Mouse (Mus musculus): ENCODE measurements at regions not wholly inside any gene's neighbourhood (a gene's known extent, or its start where the extent isn't known, plus 50 kb on each side); places are given as distances from the start of the nearest gene placed in this dataset.
A peak's percentile ranks its signal among the peaks of the same experiment; 100 is the strongest.

DNA sequence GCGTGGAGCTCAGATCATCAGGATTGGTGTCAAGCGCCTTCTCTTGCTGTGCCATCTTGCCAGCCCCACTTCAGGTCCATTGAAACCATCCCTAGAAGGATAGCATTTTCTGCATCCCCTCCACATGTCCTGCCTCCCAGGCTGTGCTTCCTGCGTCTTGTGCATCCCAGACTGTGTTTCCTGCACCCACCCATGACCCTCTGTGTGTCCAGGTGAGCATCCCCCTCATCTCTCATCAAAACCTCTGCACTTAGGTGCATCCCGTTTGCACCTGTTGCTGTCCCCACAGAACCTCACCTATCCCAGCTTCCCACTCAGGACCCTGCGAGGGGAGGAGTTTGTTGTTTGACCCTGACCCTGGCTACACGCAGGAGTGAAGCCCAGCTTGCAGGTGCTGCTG is 251.8 kb upstream of the Kcnab2 start:
- Histone ChIP-seq H3K9me3 (no peaks in the 10 kb centered on the region), H3K27me3 (no peaks in the 10 kb centered on the region), H3K27ac (no peak overlapping the region), H3K9ac (no peak overlapping the region), H3K36me3 (replicated peaks) (no peaks in the 10 kb centered on the region), H3K4me3 (replicated peaks) (no peak overlapping the region), H3K4me1 (peaks cover 36% of the 10 kb centered on the region), H3K4me2 (no peak overlapping the region)
- no peak for ATAC-seq (ENCODE audit: low FRiP score)
- WGBS = 89% methylated on average over 6 of the region's 6 CpGs

DNA sequence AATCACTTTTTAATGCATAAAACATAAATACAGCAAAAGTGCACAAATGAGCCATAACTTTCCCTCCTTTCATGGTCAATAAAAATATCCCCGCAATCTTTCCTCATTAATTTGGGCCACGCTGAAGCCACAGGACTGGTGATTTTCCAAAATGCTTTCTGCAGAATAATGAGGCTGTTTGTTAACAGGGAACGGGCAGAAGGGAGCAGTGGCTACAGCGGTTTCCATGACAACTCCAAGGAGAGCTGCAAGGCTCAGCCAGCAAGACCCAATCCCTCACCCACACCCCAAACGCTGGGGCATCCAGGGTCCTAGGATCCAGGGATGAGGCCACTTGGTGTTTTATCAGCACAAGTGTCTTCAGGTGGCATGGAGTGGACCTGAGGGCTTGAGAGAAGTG is 248.2 kb upstream of the Kcnab2 start:
- H3K4me2 ChIP-seq = peak overlapping the region; percentile 15; the same call in 1 of the 2 replicates
- 22% methylated on average over 5 of the region's 5 CpGs for WGBS

GRCm38 (mm10) chr4:152725423-152725822 is 247.8 kb upstream of the Kcnab2 start:
- H3K4me3 ChIP-seq (replicated peaks) = no peak overlapping the region
- no peaks in the 10 kb centered on the region for H3K9me3 ChIP-seq
- H3K27me3 ChIP-seq = no peaks in the 10 kb centered on the region
- WGBS = 32% methylated on average over 6 of the region's 6 CpGs
- peak overlapping the region; percentile 50; the same call in 1 of the 2 replicates for H3K27ac ChIP-seq
- H3K4me1 ChIP-seq = peaks cover 25% of the 10 kb centered on the region
- ATAC-seq (ENCODE audit: low FRiP score) = no peak
- H3K36me3 ChIP-seq (replicated peaks) = no peaks in the 10 kb centered on the region
- H3K9ac ChIP-seq = peak overlapping the region; percentile 22; the same call in 1 of the 2 replicates
- H3K4me2 ChIP-seq = no peak overlapping the region

More for the DNA sequence above, 248.2 kb upstream of the Kcnab2 start:
- Histone ChIP-seq H3K4me1 (peaks cover 26% of the 10 kb centered on the region), H3K4me3 (replicated peaks) (no peak overlapping the region), H3K27ac (0 out of 2 replicates have a peak overlapping the region, but pooled peaks have one; percentile 50), H3K27me3 (no peaks in the 10 kb centered on the region), H3K9ac (no peak overlapping the region), H3K9me3 (no peaks in the 10 kb centered on the region), H3K36me3 (replicated peaks) (no peaks in the 10 kb centered on the region)
- 0 out of 2 replicates have a peak, but pooled peaks have one; percentile 71 for ATAC-seq (ENCODE audit: low FRiP score)

GRCm38 (mm10) chr4:152724741-152725140 is 247.1 kb upstream of the Kcnab2 start:
- H3K4me1 ChIP-seq = peaks cover 25% of the 10 kb centered on the region
- no peaks in the 10 kb centered on the region for H3K9me3 ChIP-seq
- ATAC-seq (ENCODE audit: low FRiP score) = no peak
- no peaks in the 10 kb centered on the region for H3K27me3 ChIP-seq
- H3K9ac ChIP-seq = no peak overlapping the region
- H3K4me3 ChIP-seq (replicated peaks) = no peak overlapping the region
- WGBS = 76% methylated on average over 7 of the region's 7 CpGs
- no peaks in the 10 kb centered on the region for H3K36me3 ChIP-seq (replicated peaks)
- H3K27ac ChIP-seq = no peak overlapping the region
- H3K4me2 ChIP-seq = no peak overlapping the region

DNA sequence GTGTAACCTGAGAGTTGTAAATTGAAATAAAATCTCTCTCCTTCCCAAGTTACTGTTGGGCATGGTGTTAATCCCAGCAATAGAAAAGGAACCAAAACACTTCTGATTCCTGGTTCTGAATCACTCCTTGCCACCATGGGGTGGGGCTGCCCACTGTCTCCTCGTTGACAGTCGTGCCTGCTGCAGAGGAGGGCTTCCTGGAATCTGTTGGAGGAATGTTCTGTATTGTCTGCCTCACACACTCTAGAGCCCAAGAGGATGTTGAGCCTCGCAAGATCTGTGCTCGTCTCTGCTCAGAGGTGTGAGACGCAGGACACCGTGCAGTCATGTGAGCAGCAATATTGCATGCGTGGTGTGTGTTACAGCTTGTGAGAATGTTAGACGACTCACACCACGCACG is 246.4 kb upstream of the Kcnab2 start:
- ATAC-seq (ENCODE audit: low FRiP score) = no peak
- Histone ChIP-seq H3K4me3 (replicated peaks) (no peak overlapping the region), H3K36me3 (replicated peaks) (no peaks in the 10 kb centered on the region), H3K27ac (no peak overlapping the region), H3K9ac (no peak overlapping the region), H3K9me3 (no peaks in the 10 kb centered on the region), H3K27me3 (no peaks in the 10 kb centered on the region), H3K4me1 (peaks cover 25% of the 10 kb centered on the region), H3K4me2 (no peak overlapping the region)
- WGBS = 77% methylated on average over 10 of the region's 10 CpGs

GRCm38 (mm10) chr4:152720528-152720927 is 242.9 kb upstream of the Kcnab2 start:
- Histone ChIP-seq H3K36me3 (replicated peaks) (no peaks in the 10 kb centered on the region), H3K4me3 (replicated peaks) (no peak overlapping the region), H3K4me1 (peaks cover 16% of the 10 kb centered on the region), H3K9ac (no peak overlapping the region), H3K9me3 (no peaks in the 10 kb centered on the region), H3K27me3 (no peaks in the 10 kb centered on the region), H3K4me2 (no peak overlapping the region), H3K27ac (no peak overlapping the region)
- ATAC-seq (ENCODE audit: low FRiP score) = no peak
- 92% methylated on average over 8 of the region's 8 CpGs for WGBS

DNA sequence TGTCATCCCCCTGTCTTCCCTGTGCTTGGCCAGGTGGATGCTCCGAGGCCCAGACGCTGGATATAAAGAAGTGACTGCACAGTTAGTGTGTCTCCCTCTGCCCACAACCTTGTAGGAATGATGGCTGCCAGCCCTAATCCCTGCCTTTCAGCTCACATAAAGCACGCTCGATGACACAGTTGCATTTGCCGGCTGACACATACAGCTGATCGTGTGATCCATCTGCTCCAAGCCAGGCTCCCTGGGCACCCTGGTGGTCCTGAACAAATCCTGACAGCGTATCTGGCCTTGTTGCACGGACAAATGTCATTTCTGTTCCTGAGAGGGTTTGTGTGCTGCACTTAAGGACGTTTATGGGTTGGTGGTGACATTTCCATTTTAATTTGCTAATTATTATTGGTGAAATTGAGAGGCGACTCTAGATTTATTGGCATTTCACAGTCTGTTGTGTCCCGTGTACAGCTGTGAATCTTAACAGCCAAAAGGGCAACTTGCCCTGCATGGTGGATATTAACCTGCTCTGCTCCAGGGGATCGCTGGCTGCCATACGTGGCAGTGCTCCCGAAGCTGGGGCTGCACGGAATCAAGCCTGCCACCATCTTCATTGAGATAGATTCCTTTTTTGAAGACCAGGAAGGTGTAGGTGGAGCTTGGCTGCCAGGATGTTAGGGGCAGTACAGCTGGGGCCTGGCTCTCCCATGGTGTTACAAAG is 241.9 kb upstream of the Kcnab2 start:
- no peaks in the 10 kb centered on the region for H3K9me3 ChIP-seq
- no peak for ATAC-seq (ENCODE audit: low FRiP score)
- H3K4me3 ChIP-seq (replicated peaks) = no peak overlapping the region
- peaks cover 7% of the 10 kb centered on the region for H3K4me1 ChIP-seq
- no peak overlapping the region for H3K4me2 ChIP-seq
- no peak overlapping the region for H3K27ac ChIP-seq
- no peaks in the 10 kb centered on the region for H3K36me3 ChIP-seq (replicated peaks)
- WGBS = 83% methylated on average over 15 of the region's 15 CpGs
- no peak overlapping the region for H3K9ac ChIP-seq
- no peaks in the 10 kb centered on the region for H3K27me3 ChIP-seq

- WGBS = 91% methylated on average over 5 of the region's 5 CpGs
- H3K27ac ChIP-seq = no peak overlapping the region
- no peaks in the 10 kb centered on the region for H3K36me3 ChIP-seq (replicated peaks)
- no peak for ATAC-seq (ENCODE audit: low FRiP score)
- H3K27me3 ChIP-seq = 0 out of 2 replicates have a peak, but pooled peaks cover 4% of the 10 kb centered on the region
- no peak overlapping the region for H3K4me3 ChIP-seq (replicated peaks)
- no peaks in the 10 kb centered on the region for H3K4me1 ChIP-seq
- no peak overlapping the region for H3K9ac ChIP-seq
- no peak overlapping the region for H3K4me2 ChIP-seq
- no peaks in the 10 kb centered on the region for H3K9me3 ChIP-seq
Observed at GRCm38 (mm10) chr4:152710339-152710738, 232.7 kb upstream of the Kcnab2 start.

GRCm38 (mm10) chr4:152700217-152700616 is 222.5 kb upstream of the Kcnab2 start:
- H3K36me3 ChIP-seq (replicated peaks) = no peaks in the 10 kb centered on the region
- ATAC-seq (ENCODE audit: low FRiP score) = no peak
- 84% methylated on average over 7 of the region's 7 CpGs for WGBS

GRCm38 (mm10) chr4:152697247-152697960 is 219.7 kb upstream of the Kcnab2 start:
- 29% methylated on average over 22 of the region's 22 CpGs for WGBS
- Histone ChIP-seq H3K27ac (peak overlapping the region; percentile 74), H3K9ac (0 out of 2 replicates have a peak overlapping the region, but pooled peaks have one; percentile 4), H3K36me3 (replicated peaks) (no peaks in the 10 kb centered on the region), H3K9me3 (0 out of 2 replicates have a peak, but pooled peaks cover 5% of the 10 kb centered on the region), H3K4me2 (peak overlapping the region; percentile 22), H3K27me3 (0 out of 2 replicates have a peak, but pooled peaks cover 10% of the 10 kb centered on the region), H3K4me1 (peaks cover 31% of the 10 kb centered on the region), H3K4me3 (replicated peaks) (no peak overlapping the region)
- peak; percentile 80 for ATAC-seq (ENCODE audit: low FRiP score)

More at GRCm38 (mm10) chr4:152700217-152700616, 222.5 kb upstream of the Kcnab2 start:
- H3K27ac ChIP-seq = no peak overlapping the region
- no peak overlapping the region for H3K9ac ChIP-seq
- H3K27me3 ChIP-seq = 0 out of 2 replicates have a peak, but pooled peaks cover 13% of the 10 kb centered on the region
- H3K4me3 ChIP-seq (replicated peaks) = no peak overlapping the region
- no peak overlapping the region for H3K4me2 ChIP-seq
- peaks cover 28% of the 10 kb centered on the region for H3K4me1 ChIP-seq
- 0 out of 2 replicates have a peak, but pooled peaks cover 5% of the 10 kb centered on the region for H3K9me3 ChIP-seq

DNA sequence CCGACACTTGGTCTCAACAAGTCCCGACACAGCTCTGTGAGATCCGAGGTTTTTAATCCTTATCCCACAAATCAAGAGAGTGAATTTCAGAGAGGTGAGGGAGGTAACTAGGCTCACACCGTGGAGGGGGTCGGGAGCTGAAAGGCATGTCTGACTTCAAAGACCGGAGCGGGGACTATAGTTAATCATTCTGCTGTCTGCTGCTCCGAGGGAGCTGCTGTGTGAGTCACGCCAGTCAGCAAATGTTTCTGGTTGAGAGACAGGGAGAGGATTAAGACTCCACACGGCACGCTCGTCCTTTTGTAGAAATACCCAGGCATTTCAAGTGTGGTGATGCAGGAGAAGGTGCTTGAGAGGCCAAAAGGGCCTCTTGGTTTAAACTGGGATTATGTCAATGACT is 214.1 kb upstream of the Kcnab2 start:
- Histone ChIP-seq H3K4me3 (replicated peaks) (no peak overlapping the region), H3K4me2 (no peak overlapping the region), H3K27ac (0 out of 2 replicates have a peak overlapping the region, but pooled peaks have one; percentile 19), H3K9me3 (no peaks in the 10 kb centered on the region), H3K36me3 (replicated peaks) (no peaks in the 10 kb centered on the region), H3K27me3 (0 out of 2 replicates have a peak, but pooled peaks cover 6% of the 10 kb centered on the region), H3K4me1 (peaks cover 19% of the 10 kb centered on the region), H3K9ac (no peak overlapping the region)
- WGBS = 35% methylated on average over 12 of the region's 12 CpGs
- no peak for ATAC-seq (ENCODE audit: low FRiP score)

- 0 out of 2 replicates have a peak overlapping the region, but pooled peaks have one; percentile 19 for H3K27ac ChIP-seq
- no peaks in the 10 kb centered on the region for H3K36me3 ChIP-seq (replicated peaks)
- no peak overlapping the region for H3K4me2 ChIP-seq
- H3K27me3 ChIP-seq = 0 out of 2 replicates have a peak, but pooled peaks cover 6% of the 10 kb centered on the region
- ATAC-seq (ENCODE audit: low FRiP score) = no peak
- no peaks in the 10 kb centered on the region for H3K9me3 ChIP-seq
- peaks cover 19% of the 10 kb centered on the region; the same call in 1 of the 2 replicates for H3K4me1 ChIP-seq
- 81% methylated on average over 13 of the region's 13 CpGs for WGBS
- no peak overlapping the region for H3K9ac ChIP-seq
- no peak overlapping the region for H3K4me3 ChIP-seq (replicated peaks)
Observed at GRCm38 (mm10) chr4:152691302-152691701, 213.6 kb upstream of the Kcnab2 start.
